Mouse (Mus musculus): ENCODE measurements at regions not wholly inside any gene's neighbourhood (a gene's known extent, or its start where the extent isn't known, plus 50 kb on each side); places are given as distances from the start of the nearest gene placed in this dataset.
"Not testable (repeated sequence)": the region's sequence is repeated elsewhere in the genome, so short reads cannot be mapped to it uniquely, and the experiment has no call there.

DNA sequence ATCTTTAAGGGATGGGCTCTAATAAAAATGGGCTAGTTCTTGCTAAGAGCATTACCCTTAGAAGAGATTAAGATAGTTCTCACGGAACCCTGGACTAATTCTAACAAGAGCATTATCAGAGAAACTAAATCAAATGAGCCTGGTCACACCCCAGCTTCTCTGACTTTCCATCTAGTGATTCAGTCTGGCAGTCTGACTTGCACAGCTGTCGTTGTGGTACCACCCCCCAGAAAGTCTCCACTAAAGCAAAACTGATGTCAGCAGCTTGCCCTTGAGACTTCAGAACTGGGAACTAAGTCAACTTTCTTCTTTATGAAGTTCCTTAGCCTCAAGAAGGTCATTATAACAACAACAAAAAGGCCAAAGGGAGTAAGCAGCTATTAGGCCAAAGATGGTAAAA, 126.5 kb upstream of the Max start:
- no peak overlapping the region for H3K9ac ChIP-seq (ENCODE audit: low read depth, low read length)
- WGBS, result 68% methylated on average over 2 of the region's 2 CpGs
- no peak overlapping the region for H3K4me2 ChIP-seq (ENCODE audit: low read length)
- no peaks in the 10 kb centered on the region for H3K36me3 ChIP-seq (ENCODE audit: control insufficient read depth, insufficient read depth, low read length)
- H3K4me3 ChIP-seq (ENCODE audit: low read depth, low read length), result no peak overlapping the region
- no peak for ATAC-seq
- no peaks in the 10 kb centered on the region for H3K4me1 ChIP-seq (ENCODE audit: control insufficient read depth, insufficient read depth, low read length)
- 0 out of 2 replicates have a peak, but pooled peaks cover 3% of the 10 kb centered on the region for H3K9me3 ChIP-seq (replicated peaks; ENCODE audit: control insufficient read depth, low read length, poor library complexity, severe bottlenecking)
- no peak overlapping the region for H3K27ac ChIP-seq (ENCODE audit: low read length)
- no peaks in the 10 kb centered on the region for H3K27me3 ChIP-seq (ENCODE audit: control insufficient read depth, insufficient read depth, low read depth, low read length)

DNA sequence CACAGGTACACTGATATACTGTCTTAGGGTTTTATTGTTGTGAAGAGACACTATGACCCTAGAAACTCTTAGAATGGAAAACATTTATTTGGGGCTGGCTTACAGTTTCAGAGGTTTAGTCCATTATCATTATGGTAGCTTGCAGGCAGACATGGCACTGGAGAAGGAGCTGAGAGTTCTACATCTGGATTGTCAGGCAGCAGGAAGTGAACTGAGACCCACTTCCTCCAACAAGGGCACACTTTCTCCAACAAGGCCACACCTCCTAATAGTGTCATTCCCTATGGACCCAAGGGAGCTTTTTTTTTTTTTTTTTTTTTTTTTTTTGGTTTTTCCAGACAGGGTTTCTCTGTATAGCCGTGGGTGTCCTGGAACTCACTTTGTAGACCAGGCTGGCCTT, 124.9 kb upstream of the Max start:
- 93% methylated on average over 1 of the region's 1 CpGs for WGBS

DNA sequence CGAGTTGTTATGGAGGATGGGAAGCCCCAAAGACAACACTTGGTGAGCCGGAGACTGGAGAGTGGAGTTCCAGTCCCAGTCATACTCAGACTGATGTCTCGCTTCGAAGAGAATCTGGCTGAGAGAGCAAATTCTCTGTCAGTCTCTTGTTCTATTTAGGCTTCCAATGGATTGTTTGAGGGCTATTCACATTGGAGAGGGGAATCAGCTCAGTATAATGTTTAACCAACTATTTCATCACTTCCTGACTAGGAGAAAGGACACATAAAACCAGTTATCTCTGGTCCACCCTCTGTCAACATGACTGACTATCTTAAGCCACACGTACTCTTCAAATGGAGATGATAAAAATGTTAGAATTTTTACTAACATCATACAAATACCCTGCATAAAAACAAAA, 123.9 kb upstream of the Max start:
- 88% methylated on average over 5 of the region's 5 CpGs for WGBS
- no peak overlapping the region for H3K4me2 ChIP-seq (ENCODE audit: low read length)
- no peak for ATAC-seq

More for the DNA sequence above, 124.9 kb upstream of the Max start:
- H3K36me3 ChIP-seq (ENCODE audit: control insufficient read depth, insufficient read depth, low read length); H3K4me3 ChIP-seq (ENCODE audit: low read depth, low read length); H3K9me3 ChIP-seq (replicated peaks; ENCODE audit: control insufficient read depth, low read length, poor library complexity, severe bottlenecking); H3K27me3 ChIP-seq (ENCODE audit: control insufficient read depth, insufficient read depth, low read depth, low read length); H3K9ac ChIP-seq (ENCODE audit: low read depth, low read length); H3K4me2 ChIP-seq (ENCODE audit: low read length); H3K4me1 ChIP-seq (ENCODE audit: control insufficient read depth, insufficient read depth, low read length); ATAC-seq; H3K27ac ChIP-seq (ENCODE audit: low read length): not testable (repeated sequence)

DNA sequence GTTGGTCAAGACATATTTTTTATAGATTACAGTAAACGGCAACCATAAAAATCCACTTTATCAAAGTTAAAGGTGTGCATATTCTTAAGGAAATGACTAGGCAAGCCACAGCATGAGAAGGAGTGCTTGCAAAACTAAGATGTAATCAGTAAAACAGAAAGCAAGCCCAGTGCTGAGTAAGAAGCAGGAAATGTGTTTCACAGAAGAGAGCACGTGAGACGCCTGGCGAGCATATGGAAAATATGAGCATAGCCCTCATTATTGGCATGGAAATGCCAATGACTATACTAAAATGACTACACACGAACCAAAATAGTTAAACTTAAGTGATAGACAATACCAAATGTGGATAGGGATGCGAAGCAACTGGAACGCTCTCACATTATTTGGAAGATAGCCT, 123.2 kb upstream of the Max start:
- WGBS, result 91% methylated on average over 7 of the region's 7 CpGs
- H3K9me3 ChIP-seq (replicated peaks; ENCODE audit: control insufficient read depth, low read length, poor library complexity, severe bottlenecking), result 0 out of 2 replicates have a peak, but pooled peaks cover 3% of the 10 kb centered on the region
- no peak for ATAC-seq
- no peak overlapping the region for H3K4me3 ChIP-seq (ENCODE audit: low read depth, low read length)
- H3K9ac ChIP-seq (ENCODE audit: low read depth, low read length), result no peak overlapping the region
- no peak overlapping the region for H3K27ac ChIP-seq (ENCODE audit: low read length)
- H3K4me2 ChIP-seq (ENCODE audit: low read length), result no peak overlapping the region
- H3K27me3 ChIP-seq (ENCODE audit: control insufficient read depth, insufficient read depth, low read depth, low read length), result no peaks in the 10 kb centered on the region
- H3K4me1 ChIP-seq (ENCODE audit: control insufficient read depth, insufficient read depth, low read length), result no peaks in the 10 kb centered on the region
- H3K36me3 ChIP-seq (ENCODE audit: control insufficient read depth, insufficient read depth, low read length), result no peaks in the 10 kb centered on the region

More for the DNA sequence above, 123.9 kb upstream of the Max start:
- H3K27me3 ChIP-seq (ENCODE audit: control insufficient read depth, insufficient read depth, low read depth, low read length), result no peaks in the 10 kb centered on the region
- H3K27ac ChIP-seq (ENCODE audit: low read length), result no peak overlapping the region
- no peak overlapping the region for H3K4me3 ChIP-seq (ENCODE audit: low read depth, low read length)
- H3K9me3 ChIP-seq (replicated peaks; ENCODE audit: control insufficient read depth, low read length, poor library complexity, severe bottlenecking), result 0 out of 2 replicates have a peak, but pooled peaks cover 3% of the 10 kb centered on the region
- no peaks in the 10 kb centered on the region for H3K36me3 ChIP-seq (ENCODE audit: control insufficient read depth, insufficient read depth, low read length)
- no peak overlapping the region for H3K9ac ChIP-seq (ENCODE audit: low read depth, low read length)
- no peaks in the 10 kb centered on the region for H3K4me1 ChIP-seq (ENCODE audit: control insufficient read depth, insufficient read depth, low read length)

DNA sequence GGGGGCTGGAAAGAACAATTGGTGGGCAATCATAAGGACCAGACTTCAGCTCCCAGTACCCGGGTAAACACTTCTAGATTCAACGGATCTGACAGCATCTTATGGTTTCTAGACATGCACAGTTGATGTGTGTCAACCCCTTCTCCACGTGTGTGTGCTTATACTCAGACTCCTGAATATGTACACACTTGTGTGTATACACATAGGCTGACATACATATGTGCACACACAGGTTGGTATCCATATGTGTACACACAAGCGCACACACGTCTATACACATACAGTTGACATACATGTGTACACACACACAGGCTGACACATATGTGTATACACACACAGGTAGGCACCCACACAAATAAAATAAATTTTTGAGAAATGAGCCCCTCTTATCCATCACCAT, 122.7 kb upstream of the Max start:
- Histone ChIP-seq H3K27ac (ENCODE audit: low read length) (no peak overlapping the region), H3K4me2 (ENCODE audit: low read length) (no peak overlapping the region), H3K27me3 (ENCODE audit: control insufficient read depth, insufficient read depth, low read depth, low read length) (no peaks in the 10 kb centered on the region), H3K9ac (ENCODE audit: low read depth, low read length) (no peak overlapping the region), H3K9me3 (replicated peaks; ENCODE audit: control insufficient read depth, low read length, poor library complexity, severe bottlenecking) (0 out of 2 replicates have a peak, but pooled peaks cover 3% of the 10 kb centered on the region), H3K36me3 (ENCODE audit: control insufficient read depth, insufficient read depth, low read length) (no peaks in the 10 kb centered on the region), H3K4me1 (ENCODE audit: control insufficient read depth, insufficient read depth, low read length) (no peaks in the 10 kb centered on the region), H3K4me3 (ENCODE audit: low read depth, low read length) (no peak overlapping the region)
- WGBS, result 86% methylated on average over 5 of the region's 5 CpGs
- ATAC-seq, result no peak

DNA sequence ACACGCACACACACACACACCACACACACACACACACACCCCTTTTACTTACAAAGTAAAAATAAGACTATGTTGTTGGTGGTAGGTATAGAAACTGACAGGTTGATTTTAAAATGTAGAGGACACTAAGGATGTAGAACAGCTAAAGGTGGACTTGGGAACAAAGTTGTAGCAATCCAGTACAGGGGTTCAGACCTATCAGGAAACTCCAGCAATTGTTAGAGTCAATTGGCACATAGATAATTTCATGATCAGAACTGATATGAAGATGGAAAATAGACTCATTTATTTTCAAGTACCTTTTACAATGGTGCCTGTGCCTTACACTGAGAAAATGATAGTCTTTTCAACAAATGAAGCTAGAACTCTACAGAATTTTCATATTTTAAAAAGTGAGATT, 122.3 kb upstream of the Max start:
- no peaks in the 10 kb centered on the region for H3K27me3 ChIP-seq (ENCODE audit: control insufficient read depth, insufficient read depth, low read depth, low read length)
- no peak for ATAC-seq
- no peak overlapping the region for H3K4me2 ChIP-seq (ENCODE audit: low read length)
- no peak overlapping the region for H3K9ac ChIP-seq (ENCODE audit: low read depth, low read length)
- no peaks in the 10 kb centered on the region for H3K4me1 ChIP-seq (ENCODE audit: control insufficient read depth, insufficient read depth, low read length)
- no peaks in the 10 kb centered on the region for H3K36me3 ChIP-seq (ENCODE audit: control insufficient read depth, insufficient read depth, low read length)
- H3K9me3 ChIP-seq (replicated peaks; ENCODE audit: control insufficient read depth, low read length, poor library complexity, severe bottlenecking), result 0 out of 2 replicates have a peak, but pooled peaks cover 3% of the 10 kb centered on the region
- no peak overlapping the region for H3K4me3 ChIP-seq (ENCODE audit: low read depth, low read length)
- WGBS, result 46% methylated on average over 1 of the region's 1 CpGs
- H3K27ac ChIP-seq (ENCODE audit: low read length), result no peak overlapping the region

DNA sequence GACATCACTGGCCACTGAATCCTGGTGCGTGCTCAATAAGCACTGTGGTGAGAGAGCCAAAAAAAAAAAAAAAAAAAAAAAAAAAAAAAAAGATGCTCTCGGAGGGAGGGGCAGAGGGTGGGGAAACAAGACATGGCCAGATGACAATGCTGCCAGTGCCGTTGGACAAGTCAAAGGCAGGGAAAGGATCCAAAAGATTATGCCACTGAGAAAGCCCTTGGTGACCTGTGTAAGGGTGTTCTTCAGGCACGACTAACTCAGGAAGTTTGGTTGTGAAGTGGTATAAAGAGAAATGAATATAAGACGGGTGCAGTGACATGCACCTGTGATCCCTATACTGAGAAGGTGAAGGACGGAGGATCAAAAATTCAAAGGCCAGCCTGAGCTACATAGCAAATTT, 121.8 kb upstream of the Max start:
- Histone ChIP-seq H3K4me3 (ENCODE audit: low read depth, low read length) (no peak overlapping the region), H3K9ac (ENCODE audit: low read depth, low read length) (no peak overlapping the region), H3K27me3 (ENCODE audit: control insufficient read depth, insufficient read depth, low read depth, low read length) (no peaks in the 10 kb centered on the region), H3K9me3 (replicated peaks; ENCODE audit: control insufficient read depth, low read length, poor library complexity, severe bottlenecking) (0 out of 2 replicates have a peak, but pooled peaks cover 3% of the 10 kb centered on the region), H3K27ac (ENCODE audit: low read length) (no peak overlapping the region), H3K4me2 (ENCODE audit: low read length) (no peak overlapping the region), H3K36me3 (ENCODE audit: control insufficient read depth, insufficient read depth, low read length) (no peaks in the 10 kb centered on the region), H3K4me1 (ENCODE audit: control insufficient read depth, insufficient read depth, low read length) (no peaks in the 10 kb centered on the region)
- WGBS, result 80% methylated on average over 6 of the region's 6 CpGs
- ATAC-seq, result no peak

DNA sequence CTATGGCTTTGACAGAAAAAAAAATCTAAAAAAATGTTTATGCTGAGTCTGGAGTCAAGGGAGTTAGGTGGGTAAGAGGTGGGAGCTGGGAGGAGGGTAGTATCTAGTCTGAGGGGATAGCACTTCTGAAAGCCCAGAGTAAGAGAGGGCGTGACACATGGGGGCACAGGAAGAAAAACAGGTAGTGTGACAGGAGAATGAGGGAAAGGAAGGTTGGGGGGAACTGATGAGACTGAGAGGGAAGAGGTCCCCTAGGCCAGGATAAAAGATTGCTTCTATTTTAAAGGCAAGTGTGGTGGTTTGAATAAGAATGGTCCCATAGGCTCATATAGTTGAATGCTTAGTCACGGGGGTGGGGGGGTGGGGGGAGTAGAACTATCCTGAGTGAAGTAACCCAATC, 119.8 kb upstream of the Max start:
- Histone ChIP-seq H3K9me3 (replicated peaks; ENCODE audit: control insufficient read depth, low read length, poor library complexity, severe bottlenecking) (0 out of 2 replicates have a peak, but pooled peaks cover 3% of the 10 kb centered on the region), H3K9ac (ENCODE audit: low read depth, low read length) (no peak overlapping the region), H3K4me3 (ENCODE audit: low read depth, low read length) (no peak overlapping the region), H3K27me3 (ENCODE audit: control insufficient read depth, insufficient read depth, low read depth, low read length) (no peaks in the 10 kb centered on the region), H3K36me3 (ENCODE audit: control insufficient read depth, insufficient read depth, low read length) (no peaks in the 10 kb centered on the region), H3K4me1 (ENCODE audit: control insufficient read depth, insufficient read depth, low read length) (no peaks in the 10 kb centered on the region), H3K4me2 (ENCODE audit: low read length) (no peak overlapping the region), H3K27ac (ENCODE audit: low read length) (no peak overlapping the region)
- WGBS, result 92% methylated on average over 2 of the region's 2 CpGs
- ATAC-seq, result no peak

DNA sequence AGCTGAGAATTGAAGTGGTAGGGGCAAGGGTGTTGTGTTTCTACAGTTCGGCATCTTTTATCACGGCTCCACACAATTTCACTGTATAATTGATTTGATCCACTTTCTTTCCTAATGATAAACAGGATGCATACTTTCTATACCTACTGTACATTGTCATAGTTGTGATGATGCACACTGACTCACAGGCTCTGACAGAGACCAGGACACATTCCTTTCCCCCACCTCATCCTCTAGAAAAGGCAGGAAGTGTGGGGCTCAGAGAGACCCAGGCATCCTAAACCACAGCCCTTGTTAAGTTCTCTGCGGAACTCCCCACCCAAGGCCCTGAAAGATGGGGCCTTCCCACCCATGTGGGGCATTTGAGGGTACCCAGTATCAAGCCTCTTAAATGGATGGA, 117.5 kb upstream of the Max start:
- H3K4me3 ChIP-seq (ENCODE audit: low read depth, low read length), result no peak overlapping the region
- no peaks in the 10 kb centered on the region for H3K27me3 ChIP-seq (ENCODE audit: control insufficient read depth, insufficient read depth, low read depth, low read length)
- 94% methylated on average over 3 of the region's 3 CpGs for WGBS
- no peak overlapping the region for H3K27ac ChIP-seq (ENCODE audit: low read length)
- no peaks in the 10 kb centered on the region for H3K9me3 ChIP-seq (replicated peaks; ENCODE audit: control insufficient read depth, low read length, poor library complexity, severe bottlenecking)
- no peaks in the 10 kb centered on the region for H3K4me1 ChIP-seq (ENCODE audit: control insufficient read depth, insufficient read depth, low read length)
- no peak overlapping the region for H3K4me2 ChIP-seq (ENCODE audit: low read length)
- ATAC-seq, result no peak
- H3K36me3 ChIP-seq (ENCODE audit: control insufficient read depth, insufficient read depth, low read length), result no peaks in the 10 kb centered on the region
- H3K9ac ChIP-seq (ENCODE audit: low read depth, low read length), result no peak overlapping the region

DNA sequence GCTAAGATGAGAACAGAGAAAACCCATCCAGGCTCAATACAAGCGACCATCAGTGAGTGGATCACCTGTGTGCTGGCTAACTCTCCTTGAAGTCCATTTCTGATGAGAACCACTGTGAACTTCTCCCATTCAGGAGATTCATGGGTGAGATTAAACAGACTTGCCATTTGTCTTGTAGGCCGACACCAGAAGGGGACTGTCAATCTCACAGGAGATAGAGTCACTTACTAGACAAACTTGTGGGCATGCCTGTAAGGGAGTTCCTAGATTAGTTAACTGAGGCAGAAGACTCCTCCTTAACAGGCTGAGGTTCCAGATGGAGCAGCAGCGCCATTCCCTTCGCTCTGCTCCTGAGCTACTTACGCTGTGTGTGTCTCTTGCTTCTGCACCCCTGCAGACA, 114.7 kb upstream of the Max start:
- WGBS, result 91% methylated on average over 5 of the region's 5 CpGs
- Histone ChIP-seq H3K4me1 (ENCODE audit: control insufficient read depth, insufficient read depth, low read length) (no peaks in the 10 kb centered on the region), H3K27me3 (ENCODE audit: control insufficient read depth, insufficient read depth, low read depth, low read length) (no peaks in the 10 kb centered on the region), H3K4me3 (ENCODE audit: low read depth, low read length) (no peak overlapping the region), H3K4me2 (ENCODE audit: low read length) (no peak overlapping the region), H3K9ac (ENCODE audit: low read depth, low read length) (no peak overlapping the region), H3K27ac (ENCODE audit: low read length) (no peak overlapping the region), H3K9me3 (replicated peaks; ENCODE audit: control insufficient read depth, low read length, poor library complexity, severe bottlenecking) (no peaks in the 10 kb centered on the region), H3K36me3 (ENCODE audit: control insufficient read depth, insufficient read depth, low read length) (no peaks in the 10 kb centered on the region)
- ATAC-seq, result no peak
